Mouse (Mus musculus): ENCODE results near the gene Smim13.

Gene Smim13

DNA sequence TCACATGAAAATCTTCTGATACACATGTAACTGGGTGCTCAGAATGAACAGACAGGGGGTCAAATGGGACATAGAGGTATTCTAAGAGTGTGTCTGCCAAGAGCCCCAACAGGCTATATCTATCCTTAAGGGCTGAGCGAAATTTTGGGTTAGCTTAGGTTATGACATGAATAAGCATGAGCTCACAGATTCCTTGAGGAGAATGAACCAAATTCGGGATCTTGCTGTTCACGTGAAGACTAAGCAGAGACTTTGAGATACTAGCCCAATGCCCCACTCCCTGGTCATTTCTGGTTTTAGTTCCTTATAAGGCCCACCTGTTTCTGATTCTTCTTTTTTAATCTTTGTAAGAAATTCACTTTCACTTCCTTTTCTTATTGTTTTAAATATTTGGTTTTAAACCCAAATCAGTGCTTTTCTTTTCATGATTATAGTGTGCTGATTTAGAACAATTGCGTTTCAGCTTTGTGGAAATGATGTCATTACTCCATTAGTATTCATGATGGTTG, 41.9 kb downstream of the Smim13 start:
- no peak for DNase-seq

DNA sequence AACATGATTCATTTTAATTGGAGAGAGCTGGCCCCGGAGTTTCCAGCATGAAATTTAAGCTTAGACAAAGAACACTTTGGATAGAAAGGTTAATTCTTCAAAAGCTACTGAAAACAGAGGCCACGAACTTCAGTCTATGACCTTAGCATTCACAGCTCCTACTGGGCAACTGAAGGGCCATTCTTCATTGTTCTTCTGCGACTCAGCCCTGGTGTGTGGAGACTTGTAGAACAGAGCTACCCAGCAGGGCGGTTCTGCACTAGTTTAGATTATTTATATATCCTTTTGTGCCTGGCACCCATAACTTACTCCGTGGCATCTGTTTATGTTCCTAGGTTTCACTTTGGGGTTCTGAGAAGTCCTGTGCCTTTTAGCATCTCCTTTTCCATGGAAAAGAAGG, 44.0 kb downstream of the Smim13 start:
- DNase-seq: no peak

DNA sequence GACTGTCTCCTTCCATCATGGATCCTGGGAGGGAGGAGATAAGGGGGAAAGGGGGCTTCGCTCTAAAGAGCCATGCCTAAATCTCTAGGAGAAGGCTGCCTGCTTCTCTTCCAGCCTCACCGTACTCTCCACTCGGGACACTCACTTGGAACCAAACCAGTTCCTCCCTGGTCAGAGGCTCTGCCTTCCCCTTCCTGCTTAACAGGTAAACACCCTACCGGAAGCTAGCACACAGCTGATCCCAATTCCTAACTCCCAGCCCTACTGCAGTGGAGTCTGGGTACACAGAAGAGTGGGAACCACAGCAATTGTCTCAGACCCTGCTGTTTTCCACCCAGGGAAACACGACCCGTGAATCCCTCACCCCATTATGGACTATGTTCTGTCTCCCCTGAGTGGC, 46.2 kb downstream of the Smim13 start:
- DNase-seq: peak in 1 of 2 experiments; percentile 8

DNA sequence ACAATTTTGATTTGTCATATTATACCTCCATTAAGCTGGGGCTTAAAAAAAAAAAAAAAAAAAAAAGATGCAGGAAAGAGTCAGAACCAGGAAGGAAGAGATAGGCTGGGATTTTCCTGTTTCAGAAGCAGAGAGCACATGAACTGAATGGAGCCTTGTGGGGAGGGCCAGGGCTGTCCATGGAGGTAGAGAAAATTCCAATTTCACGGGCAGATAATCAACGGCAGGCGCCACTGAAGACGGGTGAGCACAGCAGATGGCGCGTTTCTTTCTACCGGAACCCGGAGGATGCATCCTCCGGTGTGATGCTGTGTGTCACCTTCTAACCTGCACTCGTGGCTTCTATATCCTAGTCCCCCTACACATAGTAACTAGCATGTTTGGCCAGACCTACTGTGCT, 46.8 kb downstream of the Smim13 start:
- peak; percentile 28 to 55 for DNase-seq

DNA sequence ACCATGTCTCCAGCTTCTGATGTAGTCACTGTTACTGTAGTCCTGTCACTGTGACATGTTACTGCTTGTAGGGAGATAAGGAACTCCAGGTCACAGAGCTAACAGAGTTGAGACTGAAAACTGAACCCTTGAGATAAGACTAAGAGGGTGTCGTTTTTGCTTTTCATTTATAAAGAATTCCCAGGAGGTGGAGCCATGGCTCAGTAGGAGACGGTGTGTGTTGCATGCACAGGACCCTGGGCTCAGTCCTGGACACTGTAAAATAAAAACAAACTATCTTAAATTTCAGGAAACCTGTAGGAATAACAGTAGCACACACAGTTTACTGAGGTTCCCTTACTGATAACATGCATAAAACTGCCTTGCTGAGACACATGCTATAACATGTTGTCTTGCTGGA, 48.9 kb downstream of the Smim13 start:
- no peak for DNase-seq

DNA sequence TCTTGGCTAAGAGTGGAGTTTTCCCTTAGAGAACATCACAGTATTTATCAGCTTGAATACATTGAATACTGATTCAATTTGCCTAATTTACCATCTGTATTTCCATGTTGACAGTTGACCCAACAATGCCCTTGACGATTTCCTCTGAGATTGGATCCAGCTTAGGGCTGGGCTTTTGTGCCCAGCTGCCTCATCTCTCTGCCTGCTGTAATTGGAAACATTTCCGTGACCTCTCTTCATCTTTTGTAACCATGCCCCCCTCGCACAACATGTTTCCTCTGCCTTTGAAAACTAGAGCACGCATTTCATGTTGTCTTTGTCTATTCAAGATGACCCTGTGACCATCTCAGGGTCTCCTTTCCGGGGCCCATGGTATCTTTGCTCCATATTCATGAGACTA, 49.4 kb downstream of the Smim13 start:
- no peak for DNase-seq

DNA sequence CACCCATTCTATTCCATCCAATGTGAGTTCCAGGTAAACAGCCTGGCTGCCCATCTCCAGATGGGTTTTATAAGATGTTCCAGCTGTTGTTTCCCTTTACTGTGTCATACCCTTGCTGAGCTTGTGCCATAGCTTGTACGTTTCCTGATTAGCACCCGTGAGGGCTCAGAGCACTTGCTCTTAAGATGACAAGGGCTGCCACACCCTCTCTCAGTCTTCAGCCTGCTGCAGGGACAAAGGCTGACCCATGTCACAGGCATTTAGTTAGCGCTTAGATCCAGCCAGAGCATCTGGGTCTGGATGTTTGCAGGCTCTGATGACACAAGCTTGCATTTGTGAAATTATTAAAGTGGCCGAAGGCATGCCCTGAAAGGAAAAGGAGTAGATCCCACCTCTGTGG, 50.4 kb downstream of the Smim13 start:
- no peak for DNase-seq

DNA sequence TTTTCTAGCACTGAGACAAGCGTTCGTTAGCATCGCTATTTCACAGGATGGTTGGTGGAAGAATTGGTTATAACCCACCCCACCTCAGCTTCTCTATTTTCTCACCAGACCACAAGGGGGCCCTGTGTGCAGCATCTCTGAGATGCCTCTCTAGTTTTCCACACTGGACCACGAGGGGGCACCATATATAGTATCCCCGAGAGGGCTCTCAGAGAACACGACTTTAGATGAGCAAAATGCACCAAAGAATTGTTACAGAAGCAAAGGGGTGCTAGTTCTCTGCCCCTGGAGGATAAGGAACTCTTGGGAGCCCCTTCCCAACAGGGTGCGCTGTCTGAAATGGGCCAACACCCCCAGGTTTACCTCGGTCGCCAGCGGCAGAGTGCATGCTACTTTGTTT, 53.1 kb downstream of the Smim13 start:
- DNase-seq: peak; percentile 43 to 71

DNA sequence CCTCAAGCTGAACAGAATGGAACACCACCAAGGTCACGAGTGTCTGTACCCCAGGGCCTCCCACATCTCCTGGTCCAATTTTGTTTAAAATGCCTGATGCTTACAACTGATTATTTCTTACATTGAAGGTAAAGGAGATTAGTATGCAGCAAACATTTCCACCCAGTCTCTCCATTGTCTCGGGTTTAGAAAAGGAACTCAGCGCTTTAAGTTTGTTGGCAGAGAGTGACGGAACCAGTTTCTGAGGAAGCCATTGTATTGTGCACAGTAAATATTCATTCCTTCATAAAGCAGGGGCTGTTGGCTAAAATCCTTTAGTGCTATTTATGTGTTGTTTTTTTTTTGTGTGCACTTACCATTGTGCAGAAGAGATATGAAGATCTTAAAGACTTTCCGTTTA, 71.1 kb downstream of the Smim13 start:
- no peak for DNase-seq

DNA sequence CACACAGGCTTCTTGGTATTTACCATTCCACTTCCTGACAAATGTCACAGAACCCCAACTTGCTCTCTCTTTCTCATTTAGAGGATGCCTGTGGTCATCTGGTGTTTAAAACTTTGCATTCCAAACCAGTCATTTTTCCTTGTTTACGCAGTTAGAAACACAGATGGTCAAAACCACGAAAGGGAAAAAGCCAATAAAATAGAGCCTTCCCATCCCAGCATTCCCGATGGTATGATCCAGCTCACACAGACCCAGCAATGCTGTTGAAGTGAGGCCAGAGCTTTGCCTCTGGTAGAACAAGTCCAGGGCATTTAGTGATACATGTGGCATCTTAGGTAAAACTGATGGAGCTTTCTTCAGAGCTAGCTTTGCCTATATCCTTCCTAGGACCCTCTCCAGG, 71.8 kb downstream of the Smim13 start:
- no peak for DNase-seq

DNA sequence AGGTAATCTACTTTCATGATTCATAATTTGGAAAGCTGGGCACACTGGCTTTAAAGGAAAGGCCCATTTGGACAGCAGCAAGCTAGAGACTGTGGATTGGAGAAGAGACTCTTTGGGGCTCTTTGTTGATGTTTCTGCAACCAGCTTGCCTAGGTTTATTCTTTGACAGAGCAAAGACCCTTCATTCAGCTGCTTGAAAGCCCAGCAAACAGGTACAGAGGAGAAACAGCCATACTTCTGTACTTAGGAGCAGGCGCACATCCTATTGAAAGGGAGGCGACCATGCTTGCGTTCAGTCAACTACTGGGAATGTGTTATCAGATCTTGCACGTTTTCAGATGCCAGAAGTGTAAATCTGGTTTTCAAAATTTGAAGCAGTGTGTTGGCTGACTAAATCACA, 75.0 kb downstream of the Smim13 start:
- no peak for DNase-seq

DNA sequence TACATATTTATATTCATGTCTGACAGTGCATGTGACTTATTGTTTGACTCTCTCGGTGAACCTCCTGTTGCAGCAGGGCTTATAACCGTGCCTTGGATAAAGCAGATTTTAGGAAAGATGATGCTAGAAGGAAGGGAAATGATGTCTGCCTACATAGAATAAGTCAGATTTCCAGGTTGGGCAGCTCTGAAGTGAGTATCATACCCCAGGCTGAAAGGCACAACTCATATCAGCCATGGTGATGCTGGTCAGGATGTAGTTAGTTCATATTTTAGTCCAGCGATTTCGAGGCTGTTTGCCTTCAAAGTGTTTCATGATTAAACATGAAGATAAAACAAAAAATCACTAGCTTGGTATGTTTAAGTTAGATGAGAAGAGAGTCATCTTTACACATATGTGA, 75.7 kb downstream of the Smim13 start:
- DNase-seq: no peak

DNA sequence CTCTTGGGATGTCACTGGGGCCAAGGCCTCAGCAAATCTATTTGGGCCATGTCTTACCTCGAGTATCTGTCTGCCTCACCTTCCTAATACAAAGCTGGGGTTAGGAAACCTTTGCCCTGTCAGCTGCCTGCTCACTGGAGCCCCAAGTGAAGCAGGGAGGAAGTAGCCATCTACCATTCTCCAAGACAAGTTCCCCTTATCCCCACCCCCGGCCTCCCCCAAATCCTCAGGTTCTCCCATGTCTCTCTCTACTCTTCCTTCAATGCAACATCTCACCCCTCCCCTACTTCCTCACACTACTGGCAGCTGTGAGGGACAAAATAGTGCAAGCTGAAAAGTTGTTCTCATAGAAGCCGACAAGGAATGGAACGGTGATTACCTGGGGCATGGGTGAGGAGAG, 76.5 kb downstream of the Smim13 start:
- DNase-seq: no peak
